Mouse (Mus musculus) liver, postnatal 0 days (tissue): ENCODE results near the gene Col12a1. TPM values are rescaled to one million over a fixed set of nuclear protein-coding genes. Genes with fewer than 3 reads are reported as not detected.

Experiments used
- ATAC-seq: fragments of 200-750 bp; cut with Nextera tagmentation; 2 replicates; pipeline ENCODE4 v1.8.0; 2017; ENCODE audit warnings: mild to moderate bottlenecking, moderate library complexity
- DNase-seq: peaks from one replicate; pipeline ENCODE4 v3.0.0-alpha.2; 2016
- H3K27ac ChIP-seq: fragments of 300-500 bp; sonication (generic); 2 replicates; pipeline ENCODE4 v1.5.1; 2014; ENCODE audit warnings: antibody characterized with exemption, moderate library complexity, mild to moderate bottlenecking, low read depth
- H3K27me3 ChIP-seq: fragments of 300-500 bp; sonication (generic); 2 replicates; pipeline ENCODE4 v1.6.1; 2014; ENCODE audit warnings: low read length, control low read depth, mixed read lengths; ENCODE audit not compliant: insufficient read depth
- H3K36me3 ChIP-seq: fragments of 300-500 bp; sonication (generic); replicated peaks from 2 replicates; pipeline ENCODE4 v1.6.1; 2014; ENCODE audit warnings: mild to moderate bottlenecking, control low read depth, low read length, moderate library complexity, mixed read lengths; ENCODE audit not compliant: insufficient read depth
- H3K4me1 ChIP-seq: fragments of 300-500 bp; sonication (generic); 2 replicates; pipeline ENCODE4 v1.6.1; 2014; ENCODE audit warnings: antibody characterized with exemption, mild to moderate bottlenecking, control low read depth; ENCODE audit not compliant: insufficient read depth
- H3K4me2 ChIP-seq: fragments of 300-500 bp; sonication (generic); 2 replicates; pipeline ENCODE4 v1.6.1; 2014; ENCODE audit warnings: low read depth, mild to moderate bottlenecking, low read length, moderate library complexity, mixed read lengths
- H3K4me3 ChIP-seq: fragments of 300-500 bp; sonication (generic); 2 replicates; pipeline ENCODE4 v1.5.1; 2014; ENCODE audit warnings: low read depth, low read length
- H3K9ac ChIP-seq: fragments of 300-500 bp; sonication (generic); replicated peaks from 2 replicates; pipeline ENCODE4 v1.6.1; 2014; ENCODE audit warnings: mild to moderate bottlenecking, moderate library complexity
- H3K9me3 ChIP-seq: fragments of 300-500 bp; sonication (generic); 2 replicates; pipeline ENCODE4 v1.6.1; 2016; ENCODE audit warnings: mild to moderate bottlenecking, control low read depth, low read length, mixed read lengths
- CTCF ChIP-seq: sonication (generic); IDR thresholded peaks from 2 replicates; pipeline ENCODE4 v1.5.1; 2016; ENCODE audit warnings: antibody characterized with exemption, low read depth
- EP300 ChIP-seq: IDR thresholded peaks from 2 replicates; pipeline ENCODE4 v1.6.1; 2016; ENCODE audit warnings: antibody characterized with exemption, low read depth, mild to moderate bottlenecking
- WGBS: fragments of 180-500 bp; shearing (Covaris S2); extraction: QIAGEN DNeasy Blood & Tissue Kit; methylation state at CpG from one replicate; pipeline ENCODE4 v1.1.7; 2014; ENCODE audit not compliant: insufficient replicate concordance; 5-methylcytosine and 5-hydroxymethylcytosine counted together
- polyA plus RNA-seq: library from polyadenylated mRNA; unstranded; fragments of >200 nt; fragmentation: Nextera tagmentation; extraction: Ambion mirVana; gene quantifications from 2 replicates; pipeline ENCODE4 v1.2.1, GENCODE M21; 2015

Gene Col12a1
- polyA plus RNA-seq, 1 experiment from 2014 or later, result 2.3 TPM

DNA sequence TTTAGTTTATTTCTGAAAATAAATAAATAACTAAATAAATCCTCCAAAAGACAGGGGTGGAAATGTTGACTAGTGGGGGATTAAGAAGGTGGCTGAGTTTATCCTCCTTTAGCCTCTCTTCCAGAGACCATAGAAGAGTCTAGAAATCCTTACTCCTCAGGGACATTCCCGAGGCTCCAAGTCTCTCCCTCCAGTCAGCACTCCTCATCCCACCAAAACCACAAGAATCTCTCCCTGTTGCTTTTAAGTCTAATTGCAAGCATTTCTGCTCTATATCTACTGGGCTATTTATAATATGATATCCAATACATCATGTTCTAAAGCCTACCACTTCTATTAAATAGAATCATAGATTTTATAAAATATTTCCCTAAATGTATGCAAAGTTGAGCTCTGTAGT, 109.8 kb downstream of the Col12a1 start:
- TF ChIP-seq CTCF, result no peak
- no peak for TF ChIP-seq EP300
- DNase-seq, result no peak
- no peak for ATAC-seq
- Histone ChIP-seq H3K4me2 (no peak overlapping the region), H3K4me1 (peaks cover 7% of the 10 kb centered on the region), H3K9ac (no peak overlapping the region), H3K27me3 (no peaks in the 10 kb centered on the region), H3K36me3 (no peaks in the 10 kb centered on the region), H3K27ac (no peak overlapping the region), H3K4me3 (no peak overlapping the region), H3K9me3 (no peaks in the 10 kb centered on the region)
- WGBS, result 50% methylated on average over 1 of the region's 1 CpGs

GRCm38 (mm10) chr9:79608062-79608531, 110.5 kb downstream of the Col12a1 start:
- Histone ChIP-seq H3K9me3 (no peaks in the 10 kb centered on the region), H3K4me3 (no peak overlapping the region), H3K4me2 (no peak overlapping the region), H3K4me1 (peaks cover 7% of the 10 kb centered on the region), H3K27me3 (no peaks in the 10 kb centered on the region), H3K27ac (no peak overlapping the region), H3K36me3 (no peaks in the 10 kb centered on the region), H3K9ac (no peak overlapping the region)
- 67% methylated on average over 4 of the region's 4 CpGs for WGBS
- ATAC-seq (no peak), DNase-seq (no peak)
- TF ChIP-seq EP300, result no peak
- TF ChIP-seq CTCF, result no peak

GRCm38 (mm10) chr9:79606122-79606521, 112.5 kb downstream of the Col12a1 start:
- no peaks in the 10 kb centered on the region for H3K36me3 ChIP-seq
- no peak overlapping the region for H3K27ac ChIP-seq
- H3K9me3 ChIP-seq, result no peaks in the 10 kb centered on the region
- no peak for DNase-seq
- 69% methylated on average over 5 of the region's 5 CpGs for WGBS
- H3K4me2 ChIP-seq, result no peak overlapping the region
- TF ChIP-seq CTCF (no peak), EP300 (no peak)
- no peak overlapping the region for H3K9ac ChIP-seq
- no peak overlapping the region for H3K4me3 ChIP-seq
- no peak for ATAC-seq
- H3K27me3 ChIP-seq, result no peaks in the 10 kb centered on the region
- peaks cover 7% of the 10 kb centered on the region for H3K4me1 ChIP-seq

DNA sequence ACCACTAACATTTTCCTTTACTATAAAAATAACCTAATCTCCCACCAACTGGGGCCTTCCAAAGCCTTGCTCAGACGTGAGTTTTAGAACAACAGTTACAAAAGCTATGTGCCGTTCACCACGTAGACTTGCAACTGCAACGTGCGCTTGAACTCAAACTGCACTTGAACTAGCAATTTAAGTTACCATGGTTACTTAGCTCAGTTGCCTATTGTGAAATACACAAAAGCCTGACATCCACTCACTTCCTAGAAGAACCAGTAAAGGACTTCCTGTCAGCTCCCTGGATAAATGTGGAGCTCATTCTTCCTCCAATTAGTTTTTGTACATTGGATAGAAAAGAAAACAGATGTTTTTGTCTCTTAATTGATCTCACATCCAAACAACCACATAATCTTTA, 112.9 kb downstream of the Col12a1 start:
- no peak overlapping the region for H3K4me3 ChIP-seq
- no peak overlapping the region for H3K27ac ChIP-seq
- no peaks in the 10 kb centered on the region for H3K36me3 ChIP-seq
- no peak for TF ChIP-seq CTCF
- TF ChIP-seq EP300, result no peak
- H3K9me3 ChIP-seq, result no peaks in the 10 kb centered on the region
- DNase-seq (no peak), ATAC-seq (no peak)
- WGBS, result 24% methylated on average over 5 of the region's 5 CpGs
- H3K4me1 ChIP-seq, result peaks cover 5% of the 10 kb centered on the region
- H3K4me2 ChIP-seq, result no peak overlapping the region
- H3K27me3 ChIP-seq, result no peaks in the 10 kb centered on the region
- H3K9ac ChIP-seq, result no peak overlapping the region

GRCm38 (mm10) chr9:79604546-79604945, 114.1 kb downstream of the Col12a1 start:
- no peak for TF ChIP-seq CTCF
- TF ChIP-seq EP300, result no peak
- no peaks in the 10 kb centered on the region for H3K27me3 ChIP-seq
- no peaks in the 10 kb centered on the region for H3K36me3 ChIP-seq
- H3K9me3 ChIP-seq, result no peaks in the 10 kb centered on the region
- WGBS, result 77% methylated on average over 3 of the region's 3 CpGs
- H3K9ac ChIP-seq, result no peak overlapping the region
- DNase-seq, result no peak
- H3K4me3 ChIP-seq, result no peak overlapping the region
- no peak overlapping the region for H3K27ac ChIP-seq
- H3K4me1 ChIP-seq, result peaks cover 3% of the 10 kb centered on the region; the same call in 1 of the 2 replicates
- no peak for ATAC-seq
- H3K4me2 ChIP-seq, result no peak overlapping the region

- Histone ChIP-seq H3K4me2 (no peak overlapping the region), H3K36me3 (no peaks in the 10 kb centered on the region), H3K4me1 (0 out of 2 replicates have a peak, but pooled peaks cover 3% of the 10 kb centered on the region), H3K9ac (no peak overlapping the region), H3K4me3 (no peak overlapping the region), H3K27ac (no peak overlapping the region), H3K27me3 (no peaks in the 10 kb centered on the region), H3K9me3 (no peaks in the 10 kb centered on the region)
- TF ChIP-seq CTCF, result no peak
- TF ChIP-seq EP300, result no peak
- ATAC-seq (no peak), DNase-seq (no peak)
- WGBS, result 85% methylated on average over 2 of the region's 2 CpGs
These were observed 115.2 kb downstream of the Col12a1 start for GRCm38 (mm10) chr9:79603448-79603847.

GRCm38 (mm10) chr9:79600237-79600570, 118.4 kb downstream of the Col12a1 start:
- DNase-seq, result no peak
- 75% methylated on average over 3 of the region's 3 CpGs for WGBS

More at GRCm38 (mm10) chr9:79600237-79600570, 118.4 kb downstream of the Col12a1 start:
- no peak for ATAC-seq
- Histone ChIP-seq H3K4me1 (no peaks in the 10 kb centered on the region), H3K27ac (no peak overlapping the region), H3K36me3 (no peaks in the 10 kb centered on the region), H3K4me2 (no peak overlapping the region), H3K9me3 (no peaks in the 10 kb centered on the region), H3K27me3 (no peaks in the 10 kb centered on the region), H3K4me3 (no peak overlapping the region), H3K9ac (no peak overlapping the region)
- TF ChIP-seq CTCF (no peak), EP300 (no peak)
